Mouse (Mus musculus) midbrain, embryonic 11.5 days (tissue): ENCODE measurements around the gene Rab5b. TPM values are rescaled to one million over a fixed set of nuclear protein-coding genes. Genes with fewer than 3 reads are reported as not detected.

ENCODE experiments used
- ATAC-seq: fragments of 200-750 bp; cut with Nextera tagmentation; 2 replicates; pipeline ENCODE4 v1.8.0; 2017; ENCODE audit warnings: moderate TSS enrichment, moderate library complexity; ENCODE audit not compliant: low FRiP score
- DNase-seq: peaks from one replicate; pipeline ENCODE4 v3.0.0; 2015; ENCODE audit warnings: low spot score; ENCODE audit errors: missing footprints
- H3K27ac ChIP-seq: fragments of 300-500 bp; sonication (generic); 2 replicates; pipeline ENCODE4 v1.5.1; 2014; ENCODE audit warnings: low read depth, low read length
- H3K27me3 ChIP-seq: fragments of 300-500 bp; sonication (generic); 2 replicates; pipeline ENCODE4 v1.6.1; 2014; ENCODE audit warnings: mild to moderate bottlenecking, low read length, moderate library complexity, mixed read lengths; ENCODE audit not compliant: control insufficient read depth, insufficient read depth
- H3K36me3 ChIP-seq: fragments of 300-500 bp; sonication (generic); 2 replicates; pipeline ENCODE4 v1.6.1; 2014; ENCODE audit warnings: mild to moderate bottlenecking, low read length, moderate library complexity, mixed read lengths; ENCODE audit not compliant: control insufficient read depth, insufficient read depth
- H3K4me1 ChIP-seq: fragments of 300-500 bp; sonication (generic); 2 replicates; pipeline ENCODE4 v1.6.1; 2014; ENCODE audit warnings: low read length; ENCODE audit not compliant: control insufficient read depth, insufficient read depth
- H3K4me2 ChIP-seq: fragments of 300-500 bp; sonication (generic); 2 replicates; pipeline ENCODE4 v1.6.1; 2014; ENCODE audit warnings: mild to moderate bottlenecking, moderate library complexity
- H3K4me3 ChIP-seq: fragments of 300-500 bp; sonication (generic); 2 replicates; pipeline ENCODE4 v1.5.1; 2014; ENCODE audit warnings: low read depth, low read length
- H3K9ac ChIP-seq: fragments of 300-500 bp; sonication (generic); 2 replicates; pipeline ENCODE4 v1.6.1; 2014; ENCODE audit warnings: low read length
- H3K9me3 ChIP-seq: fragments of 300-500 bp; sonication (generic); 2 replicates; pipeline ENCODE4 v1.6.1; 2016; ENCODE audit warnings: low read length; ENCODE audit not compliant: control insufficient read depth
- WGBS: fragments of 180-500 bp; shearing (Covaris S2); extraction: QIAGEN DNeasy Blood & Tissue Kit; methylation state at CpG from one replicate; pipeline ENCODE4 v1.1.7; 2014; 5-methylcytosine and 5-hydroxymethylcytosine counted together
- polyA plus RNA-seq: library from polyadenylated mRNA; unstranded; fragments of >200 nt; fragmentation: Nextera tagmentation; extraction: Ambion mirVana; gene quantifications from 2 replicates; pipeline ENCODE4 v1.2.1, GENCODE M21; 2014

Rab5b gene
- polyA plus RNA-seq, 1 experiment from 2014 or later: 80.1 TPM

DNA sequence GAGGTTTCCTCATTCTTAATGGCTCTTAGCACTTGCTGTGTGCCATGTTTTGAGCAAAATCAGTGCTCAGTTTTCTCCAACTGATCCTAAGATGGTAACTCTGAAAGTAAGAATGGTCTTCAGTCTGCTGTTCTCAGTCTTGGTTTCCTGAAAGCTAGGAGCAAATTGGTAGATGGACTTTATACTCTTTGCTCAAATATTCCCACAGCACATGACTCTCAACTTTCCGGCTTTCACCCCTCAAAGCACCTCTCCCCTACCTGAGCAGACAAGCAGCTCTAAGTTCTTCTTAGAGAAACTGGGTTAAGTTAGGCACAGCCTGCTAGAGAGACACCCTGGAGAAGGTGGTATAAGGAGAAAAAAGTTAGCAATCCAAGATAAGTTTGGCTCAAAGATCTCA lies 39.3 kb downstream of the Rab5b start:
- ATAC-seq (no peak), DNase-seq (no peak)
- WGBS: 95% methylated on average over 1 of the region's 1 CpGs

DNA sequence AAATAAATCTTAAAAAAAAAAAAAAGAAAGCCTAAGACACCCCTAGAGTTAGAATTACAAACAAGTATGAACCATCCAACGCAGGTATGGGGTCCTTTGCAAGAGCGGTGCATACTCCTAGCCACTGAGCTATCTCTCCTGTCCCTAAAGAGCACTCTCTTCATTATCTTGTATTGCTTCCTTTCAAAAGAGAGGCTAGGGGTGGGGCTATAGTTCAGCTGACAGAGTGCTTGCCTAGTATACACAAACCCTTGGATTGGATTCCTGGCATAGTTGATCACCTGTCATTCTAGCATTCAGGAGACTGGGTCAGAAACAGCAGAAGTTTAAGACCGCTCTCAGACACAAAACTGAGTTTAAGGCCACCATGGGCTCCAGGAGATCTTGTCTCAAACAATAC lies 40.8 kb downstream of the Rab5b start:
- H3K9me3 ChIP-seq: no peaks in the 10 kb centered on the region
- 92% methylated on average over 3 of the region's 3 CpGs for WGBS
- no peak overlapping the region for H3K9ac ChIP-seq
- no peaks in the 10 kb centered on the region for H3K36me3 ChIP-seq
- DNase-seq (peak; percentile 21), ATAC-seq (no peak)
- no peak overlapping the region for H3K4me3 ChIP-seq
- H3K4me2 ChIP-seq: no peak overlapping the region
- H3K27ac ChIP-seq: no peak overlapping the region
- no peaks in the 10 kb centered on the region for H3K4me1 ChIP-seq
- H3K27me3 ChIP-seq: no peaks in the 10 kb centered on the region

More for the DNA sequence above, 39.3 kb downstream of the Rab5b start:
- H3K36me3 ChIP-seq: no peaks in the 10 kb centered on the region
- no peaks in the 10 kb centered on the region for H3K4me1 ChIP-seq
- no peak overlapping the region for H3K27ac ChIP-seq
- H3K9ac ChIP-seq: no peak overlapping the region
- no peak overlapping the region for H3K4me3 ChIP-seq
- H3K27me3 ChIP-seq: no peaks in the 10 kb centered on the region
- H3K9me3 ChIP-seq: no peaks in the 10 kb centered on the region
- no peak overlapping the region for H3K4me2 ChIP-seq

DNA sequence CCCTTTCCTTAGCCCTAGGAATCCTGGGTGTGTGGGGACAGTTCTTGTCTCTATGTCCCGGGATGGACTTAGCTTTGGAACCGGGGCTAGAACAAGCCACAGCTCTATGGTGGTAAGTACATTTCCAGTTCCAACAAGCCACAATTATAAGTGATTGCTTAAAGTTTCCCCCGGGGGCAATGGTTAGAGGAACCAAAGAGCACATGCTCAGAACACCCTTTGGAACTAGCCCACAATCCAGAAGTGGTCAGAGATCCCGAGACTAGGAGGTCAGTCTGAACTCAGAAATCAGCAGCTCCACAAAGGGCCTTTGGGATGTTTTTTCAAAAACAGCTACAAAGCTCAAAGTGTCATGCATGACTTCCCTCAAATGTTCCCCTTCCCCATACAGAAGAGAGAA lies 42.2 kb downstream of the Rab5b start:
- peak; percentile 73 for DNase-seq
- Histone ChIP-seq H3K4me1 (no peaks in the 10 kb centered on the region), H3K27ac (no peak overlapping the region), H3K4me3 (no peak overlapping the region), H3K9ac (no peak overlapping the region), H3K4me2 (no peak overlapping the region), H3K36me3 (no peaks in the 10 kb centered on the region), H3K9me3 (no peaks in the 10 kb centered on the region), H3K27me3 (no peaks in the 10 kb centered on the region)
- 73% methylated on average over 4 of the region's 4 CpGs for WGBS
- ATAC-seq: no peak

DNA sequence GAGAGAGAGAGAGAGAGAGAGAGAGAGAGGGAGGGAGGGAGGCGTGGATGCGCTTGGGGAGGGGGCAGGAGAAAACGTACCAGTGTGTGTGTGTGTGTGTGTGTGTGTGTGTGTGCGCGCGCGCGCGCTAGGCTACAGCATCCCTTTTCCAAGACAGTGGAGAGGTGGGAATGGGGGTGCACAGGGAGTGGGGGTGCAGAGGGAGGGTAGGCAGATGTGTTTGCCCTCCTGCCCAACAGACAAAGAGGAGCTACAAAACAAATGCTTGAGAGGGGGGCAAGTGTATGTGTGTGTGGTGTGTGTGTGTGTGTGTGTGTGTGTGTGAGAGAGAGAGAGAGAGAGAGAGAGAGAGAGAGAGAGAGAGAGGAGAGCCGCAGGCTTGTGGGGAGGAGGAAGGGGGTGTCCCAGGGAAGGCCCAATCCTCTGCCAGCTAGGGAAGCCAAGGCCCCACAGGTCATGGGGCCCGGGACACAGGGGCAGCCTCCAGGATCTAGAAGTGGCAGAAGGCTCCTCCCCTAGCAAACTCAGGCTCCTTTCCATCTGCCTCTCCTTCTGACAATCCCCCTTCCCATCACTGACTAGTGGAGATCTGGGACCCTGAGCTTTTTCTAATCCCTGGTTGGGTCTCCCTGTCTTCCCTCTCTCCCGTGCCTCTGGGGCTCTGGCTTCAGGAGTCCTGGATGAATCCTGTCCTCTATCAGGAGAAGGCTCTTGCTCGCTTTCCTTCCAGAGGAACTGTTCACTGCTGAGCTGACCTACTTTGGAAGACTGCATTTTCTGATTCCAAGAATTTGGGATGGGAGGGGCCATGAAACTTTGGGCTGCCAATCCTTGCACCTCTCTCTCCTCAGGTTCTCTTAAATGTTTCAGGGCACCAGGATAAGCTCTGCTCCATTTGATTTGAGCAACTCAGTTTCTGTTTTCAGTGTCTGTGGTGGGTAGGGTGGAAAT lies 49.6 kb downstream of the Rab5b start:
- WGBS: 11% methylated on average over 12 of the region's 13 CpGs
- Histone ChIP-seq H3K4me2 (peak overlapping the region; percentile 73), H3K27ac (no peak overlapping the region), H3K9ac (peak overlapping the region; percentile 53), H3K4me3 (peak overlapping the region; percentile 39), H3K9me3 (no peaks in the 10 kb centered on the region), H3K27me3 (no peaks in the 10 kb centered on the region), H3K36me3 (no peaks in the 10 kb centered on the region), H3K4me1 (peaks cover 14% of the 10 kb centered on the region)
- DNase-seq (peak; percentile 94), ATAC-seq (peak; percentile 76)

DNA sequence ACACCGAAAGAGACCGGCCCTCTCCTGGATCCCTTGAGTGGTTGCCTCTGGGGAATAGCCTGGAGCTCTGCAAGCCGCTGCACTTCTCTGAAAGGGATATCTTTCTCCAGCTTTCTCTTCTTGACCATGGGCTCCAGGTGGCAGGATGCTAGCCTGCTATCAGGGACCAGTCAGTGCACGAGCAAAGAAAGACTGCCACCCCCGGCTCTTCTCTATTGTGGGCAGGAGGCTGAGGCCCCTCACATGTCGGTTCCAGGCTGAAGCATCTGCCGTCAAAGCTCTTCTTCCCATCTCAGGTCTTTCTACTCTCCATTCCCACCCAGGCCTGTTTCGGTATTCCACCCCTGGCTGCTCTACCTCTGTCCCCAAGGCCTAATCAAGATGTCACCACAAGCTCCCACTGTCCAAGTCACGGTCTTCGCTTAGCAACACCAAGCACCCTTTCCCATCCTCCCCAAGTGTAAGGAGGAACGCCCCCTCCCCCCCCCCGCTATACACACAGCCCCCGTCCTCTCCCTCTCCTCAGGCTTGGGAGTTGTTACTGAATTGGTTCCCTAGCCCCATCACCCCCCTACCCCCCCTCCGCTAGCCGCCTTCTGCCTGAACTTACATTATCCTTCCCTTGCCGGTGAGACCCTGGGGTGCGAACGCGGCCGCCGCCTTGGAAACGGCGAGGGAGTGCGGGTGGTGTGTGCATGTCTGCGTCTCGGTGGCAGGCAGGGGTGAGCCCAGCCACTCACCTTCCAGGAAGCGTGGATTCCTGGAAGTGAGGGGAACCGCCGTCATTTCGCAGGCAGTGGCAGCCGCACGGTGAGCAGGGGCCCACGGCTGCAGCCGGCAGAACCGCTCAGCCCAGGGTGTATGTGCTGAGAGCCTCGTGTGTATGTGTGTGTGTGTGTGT lies 50.7 kb downstream of the Rab5b start, which contains the start of gene Ikzf4:
TSS of gene Ikzf4 (minus strand) at position 881 of the 901 bp plus-strand sequence.
- under 1% methylated on average over 35 of the region's 36 CpGs for WGBS

DNA sequence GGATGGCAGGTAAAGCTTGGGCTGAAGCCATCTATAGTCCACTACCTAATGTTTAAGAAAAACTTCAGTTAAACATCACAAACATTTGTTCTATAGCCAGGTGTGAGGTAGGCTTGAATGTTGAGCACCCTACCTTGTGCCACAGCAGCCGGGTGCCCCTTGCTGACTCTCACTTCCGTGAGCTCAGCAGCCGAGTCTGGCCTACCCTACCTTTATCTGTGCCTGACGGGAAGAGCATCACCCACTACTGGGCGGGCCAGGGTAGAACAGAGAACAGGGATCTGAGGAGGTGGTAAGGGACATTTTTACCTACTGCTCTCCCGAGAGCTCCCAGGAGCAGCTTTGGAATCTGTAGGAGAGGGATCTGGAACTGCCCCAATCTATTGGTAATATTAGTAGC lies 53.3 kb downstream of the Rab5b start:
- Histone ChIP-seq H3K9me3 (no peaks in the 10 kb centered on the region), H3K4me2 (no peak overlapping the region), H3K4me1 (peaks cover 14% of the 10 kb centered on the region), H3K36me3 (peaks cover 3% of the 10 kb centered on the region), H3K27ac (no peak overlapping the region), H3K4me3 (no peak overlapping the region), H3K9ac (no peak overlapping the region), H3K27me3 (no peaks in the 10 kb centered on the region)
- DNase-seq (peak; percentile 4), ATAC-seq (no peak)
- 82% methylated on average over 6 of the region's 6 CpGs for WGBS

More for the DNA sequence above, 50.7 kb downstream of the Rab5b start, which contains the start of gene Ikzf4:
- Histone ChIP-seq H3K9ac (peak within 1 kb of the TSS; percentile 60), H3K27me3 (no peaks in the 10 kb centered on the region), H3K4me2 (peak within 1 kb of the TSS; percentile 73), H3K9me3 (no peaks in the 10 kb centered on the region), H3K27ac (no peak within 1 kb of the TSS), H3K4me3 (peak within 1 kb of the TSS; percentile 39), H3K4me1 (peaks cover 14% of the 10 kb centered on the region), H3K36me3 (no peaks in the 10 kb centered on the region)
- ATAC-seq (peak; percentile 80), DNase-seq (peak; percentile 91)

DNA sequence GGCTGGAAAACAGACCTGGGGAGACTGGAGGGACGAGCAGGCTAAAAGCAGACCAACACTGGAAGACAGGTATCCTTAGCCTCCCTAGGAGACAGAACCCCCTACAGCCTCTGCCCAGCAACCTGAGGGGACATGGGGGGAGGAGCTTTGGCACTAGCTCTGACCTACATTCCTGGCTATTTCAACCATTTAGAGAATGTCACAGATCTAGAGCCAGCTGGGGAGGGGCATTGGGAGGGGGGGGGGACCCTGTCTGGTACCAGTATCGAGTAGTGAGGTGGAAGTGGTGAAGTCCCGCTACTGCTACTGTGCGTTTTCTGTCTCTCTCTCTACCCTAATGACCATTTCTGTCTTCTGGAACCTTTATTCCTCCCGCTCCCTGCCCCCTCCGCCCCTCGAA lies 54.2 kb downstream of the Rab5b start:
- no peaks in the 10 kb centered on the region for H3K9me3 ChIP-seq
- no peak overlapping the region for H3K9ac ChIP-seq
- no peak overlapping the region for H3K27ac ChIP-seq
- H3K4me3 ChIP-seq: no peak overlapping the region
- H3K27me3 ChIP-seq: no peaks in the 10 kb centered on the region
- no peak for ATAC-seq
- peaks cover 19% of the 10 kb centered on the region for H3K4me1 ChIP-seq
- 81% methylated on average over 7 of the region's 7 CpGs for WGBS
- H3K36me3 ChIP-seq: peaks cover 3% of the 10 kb centered on the region
- H3K4me2 ChIP-seq: no peak overlapping the region
- DNase-seq: peak; percentile 65

DNA sequence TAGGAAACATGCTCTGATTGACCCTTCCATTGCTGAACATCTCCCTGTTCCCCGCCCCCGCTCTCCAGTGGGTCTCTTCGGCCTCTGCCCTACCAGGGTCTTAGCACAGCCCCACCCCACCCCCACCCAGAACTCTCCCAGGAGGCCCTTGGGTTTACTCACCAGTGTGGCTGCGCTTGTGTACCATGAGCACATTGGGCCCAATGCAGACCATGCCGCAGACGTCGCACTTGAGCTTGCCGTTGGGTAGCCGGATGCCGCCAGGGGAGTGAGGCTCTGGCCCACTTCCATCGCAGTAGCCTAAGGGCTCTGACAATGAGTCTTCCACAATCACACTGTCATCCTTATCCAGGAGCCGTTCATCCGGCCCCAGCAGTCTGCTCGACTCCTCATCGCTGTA lies 55.2 kb downstream of the Rab5b start:
- no peaks in the 10 kb centered on the region for H3K9me3 ChIP-seq
- H3K36me3 ChIP-seq: peaks cover 3% of the 10 kb centered on the region
- H3K4me1 ChIP-seq: peaks cover 14% of the 10 kb centered on the region
- H3K9ac ChIP-seq: no peak overlapping the region
- 94% methylated on average over 15 of the region's 15 CpGs for WGBS
- DNase-seq: no peak
- H3K4me2 ChIP-seq: no peak overlapping the region
- no peak overlapping the region for H3K27ac ChIP-seq
- no peak for ATAC-seq
- no peaks in the 10 kb centered on the region for H3K27me3 ChIP-seq
- H3K4me3 ChIP-seq: no peak overlapping the region
